Mouse (Mus musculus): ENCODE measurements around the gene Rcan3. TPM values are rescaled to one million over a fixed set of nuclear protein-coding genes. Genes with fewer than 3 reads are reported as not detected.

Gene Rcan3
- polyA plus RNA-seq (2012; rRNA removed; ENCODE audit: low replicate concordance), result 5.2 and 8.4 TPM in 2 replicates

GRCm38 (mm10) chr4:135433443-135434394 lies at the start of gene Rcan3:
TSS of gene Rcan3 (minus strand) at chr4:135433853.

DNA sequence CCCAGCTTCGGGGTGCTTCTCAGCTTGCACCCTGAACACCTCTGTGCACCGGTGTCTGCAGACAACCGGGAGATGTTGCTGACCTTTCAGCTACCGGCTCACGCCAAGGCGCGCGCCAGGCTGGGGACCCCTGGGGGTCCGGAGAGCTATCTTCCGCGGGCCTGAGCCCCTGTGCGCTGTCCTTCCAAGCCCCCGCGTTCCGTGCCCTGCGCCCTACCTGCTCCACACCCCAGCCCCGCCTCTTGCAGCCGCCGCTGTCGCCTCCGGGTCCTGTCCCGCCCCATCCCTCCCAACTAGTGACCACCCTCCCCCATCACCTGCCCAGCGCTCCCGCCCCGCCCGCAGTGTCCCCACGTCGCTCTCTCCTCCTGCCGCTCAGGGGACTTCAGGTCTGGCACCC lies 35.7 kb downstream of the Rcan3 start, which contains the start of gene Ncmap:
Gene Ncmap (minus strand): TSS at position 237 of the 400 bp plus-strand sequence.

Other genes starting within 250 kb of the Rcan3 start
- 11.8 and 20.2 TPM in 2 replicates for gene Clic4, start 161.0 kb downstream of the Rcan3 start, polyA plus RNA-seq (2012; rRNA removed; ENCODE audit: low replicate concordance)
- gene Srrm1, start 80.5 kb downstream of the Rcan3 start, polyA plus RNA-seq (2012; rRNA removed; ENCODE audit: low replicate concordance), result 7.6 and 15.4 TPM in 2 replicates
- gene Ncmap, start 35.6 kb downstream of the Rcan3 start, polyA plus RNA-seq (2012; rRNA removed; ENCODE audit: low replicate concordance), result 0.19 and 17.1 TPM in 2 replicates
- gene Stpg1, start 60.9 kb upstream of the Rcan3 start, polyA plus RNA-seq (2012; rRNA removed; ENCODE audit: low replicate concordance), result not detected in 2 replicates
- 15.7 and 24.7 TPM in 2 replicates for gene Nipal3, start 61.2 kb upstream of the Rcan3 start, polyA plus RNA-seq (2012; rRNA removed; ENCODE audit: low replicate concordance)
- 0.15 and 0.23 TPM in 2 replicates for gene Grhl3, start 139.8 kb upstream of the Rcan3 start, polyA plus RNA-seq (2012; rRNA removed; ENCODE audit: low replicate concordance)

Measured in duodenum, adult 2 months (tissue).